Mouse (Mus musculus) left cerebral cortex, postnatal 4 days (tissue): ENCODE data around the gene 1700023F06Rik. TPM values are rescaled to one million over a fixed set of nuclear protein-coding genes. Genes with fewer than 3 reads are reported as not detected.

ENCODE experiments used
- DNase-seq: peaks from one replicate; pipeline ENCODE4 v3.0.0-alpha.2; 2022
- intact Hi-C: fragments of 180-260 bp; cut with DNase I; formaldehyde crosslinking; loops from one replicate; pipeline ENCODE4 v1.15.1; 2025
- total RNA-seq, 2 experiments: library from RNA; stranded (reverse); gene quantifications; 2 replicates each; pipeline ENCODE4 v1.2.3; 2021

The 1700023F06Rik gene
- total RNA-seq, 2 experiments from 2014 or later = 1.5 to 2.0 TPM

DNA sequence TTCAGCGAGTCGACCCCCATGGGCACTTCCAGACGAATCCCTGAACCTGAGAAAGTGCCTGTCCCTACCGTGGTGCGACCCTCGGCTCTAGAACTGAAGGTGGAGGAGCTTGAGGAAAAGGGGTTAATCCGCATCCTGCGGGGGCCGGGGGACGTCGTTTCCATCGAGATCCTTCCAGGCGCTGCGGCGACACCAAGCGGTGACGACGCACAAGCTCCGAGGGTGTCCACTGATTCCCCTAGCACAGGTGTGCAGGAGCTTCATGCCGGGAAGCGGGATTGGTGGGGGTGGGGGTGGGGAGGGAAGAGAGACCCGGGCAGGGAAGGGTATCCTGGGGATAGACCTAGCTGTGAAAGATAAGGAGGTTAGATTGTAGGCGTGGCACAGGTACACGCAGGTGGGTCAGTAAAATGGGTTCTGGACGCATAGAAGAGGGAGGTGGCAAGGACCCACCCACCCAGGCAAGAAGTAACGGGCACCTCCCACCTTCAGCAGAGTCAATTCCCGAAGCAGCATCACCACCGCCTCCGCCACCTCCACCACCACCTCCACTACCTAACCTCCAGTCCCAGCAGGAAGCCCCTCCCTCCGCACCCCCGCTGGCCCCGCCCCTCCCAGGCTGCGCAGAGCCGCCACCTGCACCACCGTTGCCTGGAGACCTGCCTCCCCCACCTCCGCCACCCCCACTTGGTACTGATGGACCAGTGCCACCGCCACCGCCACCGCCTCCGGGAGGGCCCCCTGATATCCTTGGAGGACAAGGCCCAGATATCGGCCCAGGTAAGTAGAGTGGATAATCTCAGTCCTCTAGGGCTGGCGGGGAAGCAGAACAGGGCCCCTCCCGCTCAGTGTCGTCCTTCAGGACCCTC, 15.2 kb downstream of the 1700023F06Rik start:
- peak; percentile 57 for DNase-seq
- intact Hi-C loops = no loop called here

GRCm38 (mm10) chr11:103192230-103192955, 16.0 kb downstream of the 1700023F06Rik start:
- intact Hi-C loops = no loop called here
- DNase-seq = peak; percentile 39

DNA sequence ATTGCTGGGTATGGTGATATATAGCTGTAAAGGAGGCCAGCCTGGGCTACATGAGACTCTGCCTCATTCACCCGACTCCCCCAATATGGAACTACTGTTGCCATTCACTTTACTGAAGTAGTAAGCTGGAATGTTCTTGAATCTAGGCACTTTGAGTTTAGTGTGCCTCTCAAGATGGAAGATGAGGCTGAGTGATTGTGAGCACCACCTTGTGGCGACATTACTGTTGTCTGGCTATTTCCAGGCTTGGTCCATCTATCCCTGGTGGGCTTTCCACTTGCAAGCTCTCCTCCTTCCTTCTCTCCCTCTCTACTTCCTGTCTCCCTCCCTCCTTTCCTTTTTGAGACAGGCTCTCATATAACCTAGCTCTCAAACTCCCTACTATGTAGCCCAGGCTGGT, 23.5 kb downstream of the 1700023F06Rik start:
- intact Hi-C loops = no loop called here
- peak; percentile 62 for DNase-seq

- DNase-seq = no peak
- intact Hi-C loops = no loop called here
These were observed 26.4 kb downstream of the 1700023F06Rik start for GRCm38 (mm10) chr11:103181911-103182310.

DNA sequence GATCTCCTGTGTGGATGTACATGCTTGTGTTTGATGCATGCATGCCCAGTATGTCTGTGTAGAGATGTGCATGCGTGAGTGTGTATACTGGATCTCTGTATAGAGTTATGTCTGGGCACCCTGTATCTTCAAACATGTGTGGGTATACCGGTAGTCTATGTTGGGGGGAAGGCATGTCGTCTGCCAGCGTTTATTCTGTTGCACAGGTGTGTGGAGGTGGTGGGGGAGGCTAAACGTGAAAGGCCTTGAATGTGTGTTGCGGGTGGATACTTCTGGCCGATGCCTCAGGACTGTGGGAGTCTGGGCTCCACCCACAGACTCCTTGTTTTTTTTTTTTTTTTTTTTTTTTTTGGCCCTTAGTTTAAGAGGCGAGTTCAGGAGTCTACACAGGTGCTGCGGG, 27.0 kb downstream of the 1700023F06Rik start:
- DNase-seq = no peak
- intact Hi-C loops = no loop called here

DNA sequence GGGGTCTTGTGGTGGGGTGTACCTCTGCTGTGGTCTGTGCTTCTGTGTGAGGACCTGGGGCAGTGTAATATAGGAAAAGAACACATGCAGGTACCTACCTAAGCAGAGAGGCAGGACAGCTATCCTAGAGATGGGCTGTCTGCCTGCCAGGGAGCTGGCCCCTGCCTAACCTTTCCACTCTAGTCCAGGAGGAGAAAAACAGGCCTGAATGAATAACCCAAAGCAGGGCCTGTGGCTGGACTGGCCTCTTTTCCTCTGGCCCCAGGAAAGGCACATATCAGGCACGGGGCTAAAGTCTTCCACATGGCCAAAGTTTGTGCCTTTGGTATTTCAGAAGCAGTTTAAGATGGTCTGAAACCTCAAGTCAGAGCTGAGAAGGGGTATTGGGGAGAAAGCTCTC, 27.9 kb downstream of the 1700023F06Rik start:
- DNase-seq = no peak
- intact Hi-C loops = no loop called here

DNA sequence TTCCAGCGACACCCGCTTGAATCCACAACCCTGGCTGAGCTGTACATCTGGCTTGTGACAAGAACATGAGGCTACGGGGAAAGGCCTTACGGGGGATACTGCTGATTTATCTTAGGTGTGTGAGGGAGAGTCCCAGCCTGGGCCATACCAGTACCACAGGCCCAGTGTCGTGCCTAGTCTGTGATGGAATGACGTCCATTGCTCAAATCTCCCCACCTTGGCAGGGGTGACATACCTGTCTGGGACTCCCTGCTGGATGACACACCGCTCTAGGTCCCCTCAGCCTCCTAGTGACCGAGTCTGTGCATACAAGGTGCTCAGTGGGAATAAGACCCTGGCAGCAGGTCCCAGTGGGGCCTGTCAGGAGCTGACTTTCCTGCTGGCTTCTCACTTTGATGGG, 29.6 kb downstream of the 1700023F06Rik start:
- intact Hi-C loops = no loop called here
- DNase-seq = no peak

- DNase-seq = no peak
- intact Hi-C loops = no loop called here
These were observed 30.4 kb downstream of the 1700023F06Rik start for GRCm38 (mm10) chr11:103177815-103178485.

- intact Hi-C loops = no loop called here
- no peak for DNase-seq
These were observed 31.1 kb downstream of the 1700023F06Rik start for GRCm38 (mm10) chr11:103177216-103177615.

- intact Hi-C loops = no loop called here
- no peak for DNase-seq
These were observed 31.8 kb downstream of the 1700023F06Rik start for GRCm38 (mm10) chr11:103176510-103176909.

- DNase-seq = no peak
- intact Hi-C loops = no loop called here
These were observed 32.5 kb downstream of the 1700023F06Rik start for GRCm38 (mm10) chr11:103175688-103176442.

DNA sequence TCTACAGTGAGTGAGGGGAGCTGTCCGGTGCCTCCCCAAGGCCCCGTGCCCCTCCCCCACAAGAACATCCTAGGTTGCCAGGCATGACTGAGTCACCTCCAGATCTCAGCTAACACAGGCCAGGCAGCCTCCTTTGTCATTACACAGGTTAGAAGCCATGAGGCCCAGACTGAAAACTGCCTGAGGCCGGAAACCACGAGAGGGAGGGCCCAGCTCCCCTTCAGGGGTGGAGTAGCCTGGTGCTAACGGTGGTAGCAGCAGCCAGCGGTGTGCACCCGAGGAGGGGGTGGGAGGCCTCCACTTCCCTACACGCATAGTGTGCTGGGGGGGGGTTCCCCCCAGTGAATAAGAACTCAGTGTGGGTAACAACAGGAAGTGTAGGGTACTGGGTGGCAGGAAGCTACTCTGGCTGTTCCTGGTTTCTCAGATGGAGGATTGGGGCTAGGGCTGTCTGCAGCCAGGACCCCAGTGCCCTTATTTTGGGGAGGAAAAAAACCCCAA, 33.4 kb downstream of the 1700023F06Rik start:
- intact Hi-C loops = no loop called here
- DNase-seq = no peak

DNA sequence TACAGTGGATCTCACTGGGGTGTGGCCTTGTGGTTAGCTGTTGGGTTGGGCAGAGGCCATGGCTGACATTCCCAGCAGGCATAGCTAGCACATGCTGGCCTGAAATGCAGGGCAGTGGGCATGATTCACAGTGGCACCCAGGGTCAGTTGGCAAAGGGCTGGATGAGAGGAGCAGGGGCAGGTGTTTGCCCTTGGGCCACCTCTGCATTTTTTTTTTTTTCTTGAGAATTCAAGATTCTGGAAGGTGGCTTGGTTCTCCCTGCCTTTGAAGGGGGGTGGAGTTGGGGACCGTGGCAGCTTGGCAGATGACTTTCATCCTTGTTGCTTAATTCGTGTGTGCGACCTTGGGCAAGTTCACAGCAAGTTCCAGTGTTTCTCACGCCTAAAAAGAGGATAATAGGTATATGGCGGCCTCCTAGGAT, 33.9 kb downstream of the 1700023F06Rik start:
- intact Hi-C loops = no loop called here

DNA sequence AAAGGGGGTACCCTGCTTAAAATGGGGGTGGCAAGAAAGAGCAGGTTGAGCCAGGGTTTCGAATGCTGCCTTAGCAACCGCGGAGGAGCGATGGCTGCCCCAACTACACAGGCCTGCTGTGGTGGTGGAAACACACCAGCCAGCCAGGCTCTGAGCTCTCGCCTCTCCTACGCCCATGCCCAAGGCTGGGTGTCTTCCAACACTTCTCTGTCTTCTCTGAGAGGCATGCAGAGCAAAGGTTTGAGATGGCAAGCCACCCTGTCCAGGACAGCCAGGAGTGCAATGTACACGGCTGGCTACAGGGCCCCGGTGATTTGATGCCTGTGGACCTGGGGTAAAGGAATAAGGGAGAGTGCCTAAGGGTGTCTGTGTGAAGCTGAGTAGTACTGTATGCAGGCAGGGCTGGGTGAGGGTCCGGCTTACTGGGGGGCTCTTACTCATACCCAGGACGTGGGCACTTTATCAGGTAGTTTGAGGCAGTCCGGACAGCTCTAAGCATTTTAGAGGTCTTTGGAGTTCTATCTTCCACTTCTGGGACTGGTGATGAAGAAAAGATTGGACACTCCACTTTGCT, 34.5 kb downstream of the 1700023F06Rik start:
- DNase-seq = no peak
- intact Hi-C loops = no loop called here

More for the DNA sequence above, 33.9 kb downstream of the 1700023F06Rik start:
- DNase-seq = no peak

DNA sequence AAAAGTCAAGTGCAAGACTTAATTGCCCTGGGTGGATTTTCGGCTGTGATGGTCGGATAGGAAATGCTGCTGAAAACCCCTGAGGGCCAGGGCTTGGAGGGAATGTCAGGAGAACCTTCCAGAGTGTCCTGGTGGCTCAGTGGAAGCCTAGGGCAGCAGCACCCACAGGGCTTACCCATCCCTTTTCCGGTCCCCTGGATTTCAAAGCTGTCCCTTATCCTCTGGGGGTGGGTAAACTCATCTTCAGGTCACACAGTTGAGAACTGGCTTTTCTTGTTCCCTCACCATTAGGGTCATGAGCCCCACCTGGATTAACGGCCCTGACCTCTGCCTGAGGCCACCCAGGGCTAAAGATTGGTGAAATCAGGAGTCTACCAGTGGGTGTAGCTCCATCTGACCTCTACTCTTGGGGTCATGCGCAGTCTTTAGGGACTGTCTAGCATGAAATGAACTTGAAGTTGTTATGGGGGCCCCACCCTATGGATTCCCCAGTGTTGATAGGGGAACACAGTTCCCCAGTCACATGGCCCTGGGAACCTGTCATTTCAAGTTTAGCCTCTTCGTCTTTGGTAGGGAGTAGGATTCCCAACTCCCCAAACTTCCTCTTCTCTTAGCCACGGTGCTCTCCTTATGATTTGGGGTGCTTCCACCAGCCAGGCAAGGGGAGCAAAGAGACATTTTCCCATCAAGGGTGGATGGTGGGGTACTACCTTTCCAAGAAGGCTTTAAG, 35.2 kb downstream of the 1700023F06Rik start:
- DNase-seq = no peak
- intact Hi-C loops = no loop called here

GRCm38 (mm10) chr11:103172392-103173040, 35.8 kb downstream of the 1700023F06Rik start:
- intact Hi-C loops = no loop called here

DNA sequence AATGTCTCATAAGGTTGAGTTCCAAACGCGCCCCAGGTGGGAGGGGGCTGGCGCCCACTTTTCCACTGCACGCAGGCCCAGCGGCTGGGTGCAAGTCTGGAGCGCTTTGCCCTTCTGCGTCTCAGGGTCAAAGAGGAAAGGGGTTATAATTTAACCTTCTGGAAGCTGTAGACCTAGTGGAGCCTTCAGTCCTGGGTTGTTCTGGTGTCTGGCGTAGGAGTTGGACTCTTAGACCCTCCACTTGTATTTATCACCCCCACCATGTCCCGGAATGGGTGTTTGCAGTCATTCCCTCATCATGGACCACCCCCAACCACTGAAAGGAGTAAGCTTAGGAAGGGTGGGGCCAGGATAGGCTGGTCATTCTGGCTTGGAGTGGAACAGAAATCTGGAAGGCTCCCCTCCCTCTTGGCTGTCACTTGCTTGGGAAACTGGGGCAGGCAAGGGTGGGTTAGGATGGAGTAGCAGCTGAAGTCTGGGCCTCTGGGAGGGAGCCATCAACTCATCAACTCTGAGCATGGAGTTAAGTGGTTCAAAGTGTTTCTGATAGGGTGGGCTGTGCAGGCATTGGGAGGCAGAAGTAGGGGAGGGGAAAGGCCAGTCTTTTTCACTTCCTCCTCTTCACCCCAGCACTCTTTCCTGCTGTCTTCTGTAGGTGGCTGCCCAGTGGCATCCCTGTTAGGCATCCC, 36.5 kb downstream of the 1700023F06Rik start:
- intact Hi-C loops = no loop called here
- no peak for DNase-seq

More at GRCm38 (mm10) chr11:103172392-103173040, 35.8 kb downstream of the 1700023F06Rik start:
- DNase-seq = no peak

GRCm38 (mm10) chr11:103171286-103171620, 37.1 kb downstream of the 1700023F06Rik start:
- intact Hi-C loops = no loop called here
- no peak for DNase-seq
